Mouse (Mus musculus) forebrain, embryonic 16.5 days (tissue): ENCODE measurements around the gene Psmd14. TPM values are rescaled to one million over a fixed set of nuclear protein-coding genes. Genes with fewer than 3 reads are reported as not detected.

ENCODE experiments used
- ATAC-seq: fragments of 200-750 bp; cut with Nextera tagmentation; 2 replicates; pipeline ENCODE4 v1.8.0; 2017; ENCODE audit warnings: mild to moderate bottlenecking, moderate library complexity
- H3K27ac ChIP-seq: fragments of 300-500 bp; sonication (generic); 2 replicates; pipeline ENCODE4 v1.5.1; 2014; ENCODE audit warnings: low read length, control low read depth
- H3K27me3 ChIP-seq: fragments of 300-500 bp; sonication (generic); replicated peaks from 2 replicates; pipeline ENCODE4 v1.6.1; 2014; ENCODE audit warnings: low read length; ENCODE audit not compliant: control insufficient read depth, insufficient read depth
- H3K36me3 ChIP-seq: fragments of 300-500 bp; sonication (generic); 2 replicates; pipeline ENCODE4 v1.6.1; 2014; ENCODE audit not compliant: control insufficient read depth, insufficient read depth
- H3K4me1 ChIP-seq: fragments of 300-500 bp; sonication (generic); replicated peaks from 2 replicates; pipeline ENCODE4 v1.6.1; 2014; ENCODE audit warnings: low read length; ENCODE audit not compliant: control insufficient read depth, insufficient read depth
- H3K4me2 ChIP-seq: fragments of 300-500 bp; sonication (generic); 2 replicates; pipeline ENCODE4 v1.6.1; 2014; ENCODE audit warnings: mild to moderate bottlenecking, low read length, control low read depth
- H3K4me3 ChIP-seq: fragments of 300-500 bp; sonication (generic); replicated peaks from 2 replicates; pipeline ENCODE4 v1.5.1; 2014; ENCODE audit warnings: mild to moderate bottlenecking, low read length, control low read depth
- H3K9ac ChIP-seq: fragments of 300-500 bp; sonication (generic); replicated peaks from 2 replicates; pipeline ENCODE4 v1.6.1; 2014; ENCODE audit warnings: low read depth, low read length, control low read depth
- H3K9me3 ChIP-seq: fragments of 300-500 bp; sonication (generic); 2 replicates; pipeline ENCODE4 v1.6.1; 2016; ENCODE audit warnings: low read length; ENCODE audit not compliant: control insufficient read depth
- WGBS: fragments of 180-500 bp; shearing (Covaris S2); extraction: QIAGEN DNeasy Blood & Tissue Kit; methylation state at CpG from one replicate; pipeline ENCODE4 v1.1.7; 2014; 5-methylcytosine and 5-hydroxymethylcytosine counted together
- polyA plus RNA-seq: library from polyadenylated mRNA; unstranded; fragments of >200 nt; fragmentation: Nextera tagmentation; extraction: Ambion mirVana; gene quantifications from 2 replicates; pipeline ENCODE4 v1.2.1, GENCODE M21; 2015

Gene Psmd14
- polyA plus RNA-seq: 253 and 271 TPM in 2 replicates

GRCm38 (mm10) chr2:61711108-61712040 is at the start of gene Psmd14:
Gene Psmd14, plus strand, starts transcription at chr2:61711694.
- Histone ChIP-seq H3K27ac (peak within 1 kb of the TSS; percentile 86), H3K36me3 (0 out of 2 replicates have a peak, but pooled peaks cover 2% of the 10 kb centered on the region), H3K27me3 (no peaks in the 10 kb centered on the region), H3K4me1 (peaks cover 15% of the 10 kb centered on the region), H3K4me3 (peak within 1 kb of the TSS; percentile 99), H3K9me3 (no peaks in the 10 kb centered on the region), H3K4me2 (peak within 1 kb of the TSS; percentile 92), H3K9ac (peak within 1 kb of the TSS; percentile 95)
- ATAC-seq: peak; percentile 97
- WGBS: 6% methylated on average over 47 of the region's 52 CpGs

GRCm38 (mm10) chr2:61662833-61663232 is 48.7 kb upstream of the Psmd14 start:
- no peak overlapping the region for H3K4me2 ChIP-seq
- no peaks in the 10 kb centered on the region for H3K36me3 ChIP-seq
- no peak overlapping the region for H3K9ac ChIP-seq
- H3K27me3 ChIP-seq: no peaks in the 10 kb centered on the region
- H3K27ac ChIP-seq: peak overlapping the region; percentile 87
- H3K4me1 ChIP-seq: peaks cover 22% of the 10 kb centered on the region
- no peak for ATAC-seq
- H3K9me3 ChIP-seq: no peaks in the 10 kb centered on the region
- no peak overlapping the region for H3K4me3 ChIP-seq
- 54% methylated on average over 10 of the region's 10 CpGs for WGBS

GRCm38 (mm10) chr2:61663573-61664241 is 47.8 kb upstream of the Psmd14 start:
- Histone ChIP-seq H3K9me3 (no peaks in the 10 kb centered on the region), H3K4me3 (no peak overlapping the region), H3K4me1 (peaks cover 18% of the 10 kb centered on the region), H3K36me3 (no peaks in the 10 kb centered on the region), H3K9ac (no peak overlapping the region), H3K27ac (peak overlapping the region; percentile 79), H3K27me3 (no peaks in the 10 kb centered on the region), H3K4me2 (peak overlapping the region; percentile 8)
- WGBS: 15% methylated on average over 10 of the region's 10 CpGs
- peak; percentile 72 for ATAC-seq

- Histone ChIP-seq H3K4me3 (no peak overlapping the region), H3K4me1 (peaks cover 10% of the 10 kb centered on the region), H3K27me3 (no peaks in the 10 kb centered on the region), H3K9ac (no peak overlapping the region), H3K36me3 (no peaks in the 10 kb centered on the region), H3K9me3 (no peaks in the 10 kb centered on the region), H3K4me2 (no peak overlapping the region), H3K27ac (0 out of 2 replicates have a peak overlapping the region, but pooled peaks have one; percentile 47)
- ATAC-seq: no peak
- WGBS: 80% methylated on average over 7 of the region's 7 CpGs
Observed at GRCm38 (mm10) chr2:61667420-61667819, 44.1 kb upstream of the Psmd14 start.

GRCm38 (mm10) chr2:61668260-61668659 is 43.2 kb upstream of the Psmd14 start:
- H3K27me3 ChIP-seq: no peaks in the 10 kb centered on the region

GRCm38 (mm10) chr2:61674555-61674954 is 36.9 kb upstream of the Psmd14 start:
- Histone ChIP-seq H3K9me3 (no peaks in the 10 kb centered on the region), H3K4me3 (no peak overlapping the region), H3K36me3 (no peaks in the 10 kb centered on the region), H3K4me2 (no peak overlapping the region), H3K27me3 (no peaks in the 10 kb centered on the region), H3K9ac (no peak overlapping the region), H3K4me1 (no peaks in the 10 kb centered on the region), H3K27ac (no peak overlapping the region)
- WGBS: 87% methylated on average over 3 of the region's 3 CpGs
- ATAC-seq: no peak

More at GRCm38 (mm10) chr2:61668260-61668659, 43.2 kb upstream of the Psmd14 start:
- peaks cover 5% of the 10 kb centered on the region for H3K4me1 ChIP-seq
- no peaks in the 10 kb centered on the region for H3K36me3 ChIP-seq
- H3K9me3 ChIP-seq: no peaks in the 10 kb centered on the region
- H3K9ac ChIP-seq: no peak overlapping the region
- WGBS: 28% methylated on average over 4 of the region's 4 CpGs
- peak overlapping the region; percentile 56; the same call in 1 of the 2 replicates for H3K27ac ChIP-seq
- ATAC-seq: no peak
- H3K4me3 ChIP-seq: no peak overlapping the region
- H3K4me2 ChIP-seq: no peak overlapping the region

- H3K36me3 ChIP-seq: no peaks in the 10 kb centered on the region
Observed at GRCm38 (mm10) chr2:61681572-61681971, 29.9 kb upstream of the Psmd14 start.

GRCm38 (mm10) chr2:61686533-61686932 is 25.0 kb upstream of the Psmd14 start:
- no peak overlapping the region for H3K4me2 ChIP-seq
- 80% methylated on average over 1 of the region's 1 CpGs for WGBS
- H3K9ac ChIP-seq: no peak overlapping the region
- H3K27ac ChIP-seq: no peak overlapping the region
- H3K27me3 ChIP-seq: no peaks in the 10 kb centered on the region
- H3K9me3 ChIP-seq: no peaks in the 10 kb centered on the region
- no peak for ATAC-seq
- no peaks in the 10 kb centered on the region for H3K4me1 ChIP-seq
- H3K36me3 ChIP-seq: no peaks in the 10 kb centered on the region
- no peak overlapping the region for H3K4me3 ChIP-seq

More at GRCm38 (mm10) chr2:61681572-61681971, 29.9 kb upstream of the Psmd14 start:
- no peak for ATAC-seq
- Histone ChIP-seq H3K27ac (no peak overlapping the region), H3K4me1 (no peaks in the 10 kb centered on the region), H3K4me2 (no peak overlapping the region), H3K4me3 (no peak overlapping the region), H3K9me3 (no peaks in the 10 kb centered on the region), H3K27me3 (no peaks in the 10 kb centered on the region), H3K9ac (no peak overlapping the region)
- 97% methylated on average over 1 of the region's 1 CpGs for WGBS

GRCm38 (mm10) chr2:61689086-61689485 is 22.4 kb upstream of the Psmd14 start:
- Histone ChIP-seq H3K4me1 (no peaks in the 10 kb centered on the region), H3K36me3 (no peaks in the 10 kb centered on the region), H3K9ac (no peak overlapping the region), H3K27me3 (no peaks in the 10 kb centered on the region), H3K4me2 (no peak overlapping the region), H3K4me3 (no peak overlapping the region), H3K9me3 (no peaks in the 10 kb centered on the region), H3K27ac (no peak overlapping the region)
- WGBS: 86% methylated on average over 3 of the region's 3 CpGs
- ATAC-seq: no peak
